Mouse (Mus musculus): Measurements from ENCODE around the gene Cdk11b. TPM values are rescaled to one million over a fixed set of nuclear protein-coding genes. Genes with fewer than 3 reads are reported as not detected.

Cdk11b gene
- polyA plus RNA-seq, 1 experiment from 2014 or later: 46.7 TPM

GRCm38 (mm10) chr4:155694482-155695401 is 70.1 kb downstream of the Cdk11b start:
- under 1% methylated on average over 76 of the region's 92 CpGs for WGBS
- H3K4me3 ChIP-seq (ENCODE audit: low read depth, low read length): peak overlapping the region; percentile 61
- ATAC-seq (ENCODE audit: low read depth): peak; percentile 89

GRCm38 (mm10) chr4:155695531-155696062 is 70.9 kb downstream of the Cdk11b start:
- no peak for ATAC-seq (ENCODE audit: low read depth)
- Histone ChIP-seq H3K4me2 (ENCODE audit: low read depth, low read length) (peak overlapping the region; percentile 67), H3K9me3 (ENCODE audit: control insufficient read depth, low read length) (no peaks in the 10 kb centered on the region), H3K27me3 (ENCODE audit: control insufficient read depth, insufficient read depth, low read length) (no peaks in the 10 kb centered on the region), H3K9ac (replicated peaks; ENCODE audit: low read depth, low read length) (peak overlapping the region; percentile 88), H3K27ac (ENCODE audit: low read depth, low read length) (no peak overlapping the region), H3K36me3 (ENCODE audit: control insufficient read depth, insufficient read depth, low read length) (no peaks in the 10 kb centered on the region), H3K4me3 (ENCODE audit: low read depth, low read length) (peak overlapping the region; percentile 61), H3K4me1 (ENCODE audit: control insufficient read depth, insufficient read depth, low read length) (peaks cover 14% of the 10 kb centered on the region)
- WGBS: 83% methylated on average over 4 of the region's 4 CpGs

More at GRCm38 (mm10) chr4:155694482-155695401, 70.1 kb downstream of the Cdk11b start:
- H3K36me3 ChIP-seq (ENCODE audit: control insufficient read depth, insufficient read depth, low read length): no peaks in the 10 kb centered on the region
- H3K27me3 ChIP-seq (ENCODE audit: control insufficient read depth, insufficient read depth, low read length): no peaks in the 10 kb centered on the region
- H3K9ac ChIP-seq (replicated peaks; ENCODE audit: low read depth, low read length): peak overlapping the region; percentile 88
- peak overlapping the region; percentile 92 for H3K27ac ChIP-seq (ENCODE audit: low read depth, low read length)
- H3K4me2 ChIP-seq (ENCODE audit: low read depth, low read length): peak overlapping the region; percentile 67
- no peaks in the 10 kb centered on the region for H3K9me3 ChIP-seq (ENCODE audit: control insufficient read depth, low read length)
- peaks cover 14% of the 10 kb centered on the region for H3K4me1 ChIP-seq (ENCODE audit: control insufficient read depth, insufficient read depth, low read length)

DNA sequence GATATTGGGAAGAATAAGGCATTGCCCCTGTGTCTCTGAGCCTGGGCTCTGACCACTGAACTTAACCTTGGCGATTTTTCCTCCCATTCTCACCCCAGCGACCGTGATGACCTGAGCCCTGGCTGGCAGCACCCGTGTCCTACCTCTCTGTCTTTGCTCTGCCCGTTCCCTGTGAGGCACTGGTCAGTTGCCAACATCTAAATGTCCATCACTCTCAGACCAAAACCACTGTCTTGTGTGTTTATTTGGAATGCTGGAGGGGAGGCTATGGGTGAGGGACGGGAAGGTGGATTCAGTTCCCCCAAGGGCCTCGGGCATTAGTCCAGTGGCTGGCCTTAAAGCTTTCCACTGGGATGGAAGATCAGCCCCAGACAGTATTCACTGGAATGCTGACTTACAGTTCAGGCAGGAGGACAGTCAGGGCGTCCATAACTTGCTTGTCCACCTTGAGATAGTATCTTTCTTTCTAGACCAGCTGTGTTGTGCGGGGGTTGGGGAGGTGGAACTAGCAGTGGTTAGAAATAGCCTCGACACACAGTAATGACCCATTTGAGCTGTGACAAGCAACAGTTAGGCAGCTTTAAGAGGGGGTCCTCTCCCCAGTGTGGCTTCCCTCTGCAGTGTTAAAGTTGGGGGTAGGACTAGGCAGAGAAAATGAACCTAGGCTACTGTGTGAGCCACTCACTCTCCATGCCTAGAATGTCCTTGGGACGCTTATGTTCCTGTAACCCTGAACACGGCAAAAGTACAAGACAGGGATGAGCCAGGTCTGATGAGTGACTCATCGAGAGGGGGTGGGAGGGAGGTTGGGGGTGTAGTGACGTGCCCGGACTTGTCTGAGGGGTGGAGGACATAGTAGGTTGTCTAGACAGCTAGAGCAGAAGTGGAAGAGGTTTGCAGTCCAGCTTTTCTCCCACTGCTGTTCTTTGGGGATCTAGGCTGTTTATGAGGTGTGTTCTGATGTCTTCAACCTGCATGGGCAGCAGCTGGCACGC is 71.9 kb downstream of the Cdk11b start:
- H3K36me3 ChIP-seq (ENCODE audit: control insufficient read depth, insufficient read depth, low read length): no peaks in the 10 kb centered on the region
- 74% methylated on average over 16 of the region's 16 CpGs for WGBS
- H3K27me3 ChIP-seq (ENCODE audit: control insufficient read depth, insufficient read depth, low read length): no peaks in the 10 kb centered on the region
- H3K4me1 ChIP-seq (ENCODE audit: control insufficient read depth, insufficient read depth, low read length): peaks cover 14% of the 10 kb centered on the region
- ATAC-seq (ENCODE audit: low read depth): no peak
- no peaks in the 10 kb centered on the region for H3K9me3 ChIP-seq (ENCODE audit: control insufficient read depth, low read length)
- peak overlapping the region; percentile 61 for H3K4me3 ChIP-seq (ENCODE audit: low read depth, low read length)
- no peak overlapping the region for H3K27ac ChIP-seq (ENCODE audit: low read depth, low read length)
- H3K9ac ChIP-seq (replicated peaks; ENCODE audit: low read depth, low read length): 0 out of 2 replicates have a peak overlapping the region, but pooled peaks have one; percentile 16
- peak overlapping the region; percentile 67 for H3K4me2 ChIP-seq (ENCODE audit: low read depth, low read length)

Other genes starting within 250 kb of the Cdk11b start
- 0.13 and 0.41 TPM in 2 replicates for gene Gabrd, start 226.7 kb upstream of the Cdk11b start, polyA plus RNA-seq (2014; fragmentation: Nextera tagmentation; extraction: Ambion mirVana)
- gene Cfap74, start 215.7 kb upstream of the Cdk11b start, polyA plus RNA-seq (2014; fragmentation: Nextera tagmentation; extraction: Ambion mirVana): 4.5 and 4.8 TPM in 2 replicates
- gene Tmem52, start 155.7 kb upstream of the Cdk11b start, polyA plus RNA-seq (2014; fragmentation: Nextera tagmentation; extraction: Ambion mirVana): not detected in 2 replicates
- 1,136 and 1,158 TPM in 2 replicates for gene Gnb1, start 133.5 kb upstream of the Cdk11b start, polyA plus RNA-seq (2014; fragmentation: Nextera tagmentation; extraction: Ambion mirVana)
- gene Nadk, start 62.5 kb upstream of the Cdk11b start, polyA plus RNA-seq (2014; fragmentation: Nextera tagmentation; extraction: Ambion mirVana): 79.1 and 93.0 TPM in 2 replicates
- 21.0 and 21.4 TPM in 2 replicates for gene Slc35e2, start 23.4 kb upstream of the Cdk11b start, polyA plus RNA-seq (2014; fragmentation: Nextera tagmentation; extraction: Ambion mirVana)
- gene Gm10563, start 20.6 kb downstream of the Cdk11b start, polyA plus RNA-seq (2014; fragmentation: Nextera tagmentation; extraction: Ambion mirVana): not detected in 2 replicates
- 1.3 and 6.6 TPM in 2 replicates for gene Mmp23, start 28.5 kb downstream of the Cdk11b start, polyA plus RNA-seq (2014; fragmentation: Nextera tagmentation; extraction: Ambion mirVana)
- gene Mib2, start 44.3 kb downstream of the Cdk11b start, polyA plus RNA-seq (2014; fragmentation: Nextera tagmentation; extraction: Ambion mirVana): 35.5 and 36.8 TPM in 2 replicates
- gene Fndc10, start 69.5 kb downstream of the Cdk11b start, polyA plus RNA-seq (2014; fragmentation: Nextera tagmentation; extraction: Ambion mirVana): 8.5 and 10.4 TPM in 2 replicates
- 172 and 179 TPM in 2 replicates for gene Ssu72, start 79.9 kb downstream of the Cdk11b start, polyA plus RNA-seq (2014; fragmentation: Nextera tagmentation; extraction: Ambion mirVana)
- gene Tmem240, start 109.9 kb downstream of the Cdk11b start, polyA plus RNA-seq (2014; fragmentation: Nextera tagmentation; extraction: Ambion mirVana): 6.8 and 9.6 TPM in 2 replicates
- gene Atad3a, start 136.2 kb downstream of the Cdk11b start, polyA plus RNA-seq (2014; fragmentation: Nextera tagmentation; extraction: Ambion mirVana): 82.6 and 85.0 TPM in 2 replicates
- gene Vwa1, start 149.8 kb downstream of the Cdk11b start, polyA plus RNA-seq (2014; fragmentation: Nextera tagmentation; extraction: Ambion mirVana): 17.4 and 23.1 TPM in 2 replicates
- gene Tmem88b, start 161.0 kb downstream of the Cdk11b start, polyA plus RNA-seq (2014; fragmentation: Nextera tagmentation; extraction: Ambion mirVana): 0.92 and 1.2 TPM in 2 replicates
- not detected in 2 replicates for gene Ankrd65, start 165.6 kb downstream of the Cdk11b start, polyA plus RNA-seq (2014; fragmentation: Nextera tagmentation; extraction: Ambion mirVana)
- 258 and 275 TPM in 2 replicates for gene Mrpl20, start 178.0 kb downstream of the Cdk11b start, polyA plus RNA-seq (2014; fragmentation: Nextera tagmentation; extraction: Ambion mirVana)
- 153 and 173 TPM in 2 replicates for gene Ccnl2, start 187.6 kb downstream of the Cdk11b start, polyA plus RNA-seq (2014; fragmentation: Nextera tagmentation; extraction: Ambion mirVana)
- gene Aurkaip1, start 206.4 kb downstream of the Cdk11b start, polyA plus RNA-seq (2014; fragmentation: Nextera tagmentation; extraction: Ambion mirVana): 120 and 127 TPM in 2 replicates
- gene Mxra8, start 214.8 kb downstream of the Cdk11b start, polyA plus RNA-seq (2014; fragmentation: Nextera tagmentation; extraction: Ambion mirVana): 9.6 and 24.0 TPM in 2 replicates
- 14.0 and 16.1 TPM in 2 replicates for gene Dvl1, start 222.5 kb downstream of the Cdk11b start, polyA plus RNA-seq (2014; fragmentation: Nextera tagmentation; extraction: Ambion mirVana)
- gene Tas1r3, start 238.5 kb downstream of the Cdk11b start, polyA plus RNA-seq (2014; fragmentation: Nextera tagmentation; extraction: Ambion mirVana): 0.45 and 0.47 TPM in 2 replicates
- 31.4 and 31.8 TPM in 2 replicates for gene Cptp, start 244.6 kb downstream of the Cdk11b start, polyA plus RNA-seq (2014; fragmentation: Nextera tagmentation; extraction: Ambion mirVana)
- gene Ints11, start 244.7 kb downstream of the Cdk11b start, polyA plus RNA-seq (2014; fragmentation: Nextera tagmentation; extraction: Ambion mirVana): 74.9 and 75.8 TPM in 2 replicates